Mouse (Mus musculus) frontal cortex, postnatal 14 days (tissue): ENCODE measurements around the gene Tspan12.
A peak's percentile ranks its signal among the peaks of the same experiment; 100 is the strongest.
"Not testable (repeated sequence)": the region's sequence is repeated elsewhere in the genome, so short reads cannot be mapped to it uniquely, and the experiment has no call there.

Experiments
- DNase-seq, 2 experiments: peaks; one replicate each; pipeline ENCODE4 v3.0.0; 2022; ENCODE audit warnings: low spot score in 2 of 2

Tspan12 gene

GRCm38 (mm10) chr6:21852344-21852785 is at the start of gene Tspan12:
Tspan12 (minus strand) TSS chr6:21852515.
- no peak for DNase-seq

GRCm38 (mm10) chr6:21894451-21894850 is 42.1 kb upstream of the Tspan12 start:
- no peak for DNase-seq

- DNase-seq = no peak
Observed at GRCm38 (mm10) chr6:21889101-21889500, 36.8 kb upstream of the Tspan12 start.

- not testable (repeated sequence) for DNase-seq
Observed at GRCm38 (mm10) chr6:21887971-21888370, 35.7 kb upstream of the Tspan12 start.

- DNase-seq = no peak
Observed at GRCm38 (mm10) chr6:21879496-21879895, 27.2 kb upstream of the Tspan12 start.

GRCm38 (mm10) chr6:21867310-21867709 is 15.0 kb upstream of the Tspan12 start:
- no peak for DNase-seq

- DNase-seq = no peak
Observed at GRCm38 (mm10) chr6:21864179-21864578, 11.9 kb upstream of the Tspan12 start.

- DNase-seq = no peak
Observed at GRCm38 (mm10) chr6:21863561-21863960, 11.2 kb upstream of the Tspan12 start.

- DNase-seq = no peak
Observed at GRCm38 (mm10) chr6:21861316-21861715, 9.0 kb upstream of the Tspan12 start.

- DNase-seq = no peak
Observed at GRCm38 (mm10) chr6:21857843-21858242, 5.5 kb upstream of the Tspan12 start.

GRCm38 (mm10) chr6:21855921-21856320 is 3.6 kb upstream of the Tspan12 start:
- DNase-seq = no peak

GRCm38 (mm10) chr6:21853342-21853741 is 1.0 kb upstream of the Tspan12 start:
- DNase-seq = no peak

GRCm38 (mm10) chr6:21851596-21852343 is 545 bp downstream of the Tspan12 start:
- peak; percentile 29 to 44 for DNase-seq

GRCm38 (mm10) chr6:21851346-21851595 is 1.0 kb downstream of the Tspan12 start:
- DNase-seq = no peak

GRCm38 (mm10) chr6:21850526-21851345 is 1.6 kb downstream of the Tspan12 start:
- DNase-seq = no peak

- DNase-seq = no peak
Observed at GRCm38 (mm10) chr6:21848808-21849207, 3.5 kb downstream of the Tspan12 start.

GRCm38 (mm10) chr6:21839976-21840775 is 12.1 kb downstream of the Tspan12 start:
- DNase-seq = no peak

GRCm38 (mm10) chr6:21839244-21839814 is 13.0 kb downstream of the Tspan12 start:
- no peak for DNase-seq

- no peak for DNase-seq
Observed at GRCm38 (mm10) chr6:21833531-21833930, 18.8 kb downstream of the Tspan12 start.

GRCm38 (mm10) chr6:21831871-21832270 is 20.4 kb downstream of the Tspan12 start:
- no peak for DNase-seq

GRCm38 (mm10) chr6:21830931-21831330 is 21.4 kb downstream of the Tspan12 start:
- no peak for DNase-seq

- no peak for DNase-seq
Observed at GRCm38 (mm10) chr6:21829930-21830329, 22.4 kb downstream of the Tspan12 start.
